8 mouse cellular contexts compared by ENCODE assay signal in genomic region chr11:86577231-86577630, GRCm38 (mm10). TPM values are rescaled to one million over a fixed set of nuclear protein-coding genes. Genes with fewer than 3 reads are reported as not detected.
A peak's percentile ranks its signal among the peaks of the same experiment; 100 is the strongest.
DNase-seq lines count a peak whose midpoint lies in the region; ATAC-seq and TF ChIP-seq lines count a peak whose summit lies in the region.

No protein-coding gene starts in this region.

- TF ChIP-seq POLR2A in MEL (IDR thresholded peaks at IDR 0.05; ENCODE audit: control insufficient read depth in 1 of 2, insufficient read depth in 1 of 2, low read depth in 1 of 2, low read length in 2 of 2, poor library complexity in 1 of 2) = peak in 1 of 2 experiments; percentile 43; a peak in 1 of 4 replicates

- WGBS in heart, embryonic 11.5 days (ENCODE audit: insufficient replicate concordance) = 43% methylated on average over 4 of the region's 4 CpGs
- WGBS in limb, embryonic 10.5 days = 72% methylated on average over 4 of the region's 4 CpGs

- no peak for TF ChIP-seq EP300 in MEL (IDR thresholded peaks at IDR 0.05; ENCODE audit: low read depth in 1 of 2, low read length in 2 of 2)

- no peak overlapping the region for H3K4me2 ChIP-seq in heart, embryonic 11.5 days

- H3K27me3 ChIP-seq in MEL (ENCODE audit: control insufficient read depth in 1 of 2, insufficient read depth in 2 of 2, low read length in 2 of 2) = no peaks in the 10 kb centered on the region
- H3K27me3 ChIP-seq in heart, embryonic 11.5 days (ENCODE audit: control insufficient read depth, insufficient read depth, low read length) = no peaks in the 10 kb centered on the region
- no peaks in the 10 kb centered on the region for H3K27me3 ChIP-seq in limb, embryonic 10.5 days (ENCODE audit: low read depth, poor library complexity, severe bottlenecking)

- H3K4me1 ChIP-seq in MEL (ENCODE audit: control insufficient read depth in 1 of 2, insufficient read depth in 2 of 2, low read length in 2 of 2) = peaks cover 5 to 27% of the 10 kb centered on the region in 2 experiments
- peaks cover 32% of the 10 kb centered on the region for H3K4me1 ChIP-seq in heart, embryonic 11.5 days (ENCODE audit: control insufficient read depth, insufficient read depth, low read length)
- H3K4me1 ChIP-seq in limb, embryonic 10.5 days = peaks cover 32% of the 10 kb centered on the region

- H3K79me2 ChIP-seq in MEL (ENCODE audit: control insufficient read depth, insufficient read depth, low read length, poor library complexity) = no peaks in the 10 kb centered on the region; the same call in 1 of the 2 replicates

- H3K9ac ChIP-seq in MEL (ENCODE audit: control insufficient read depth, low read depth, low read length, poor library complexity, severe bottlenecking) = peak overlapping the region; percentile 32
- H3K9ac ChIP-seq in heart, embryonic 11.5 days (ENCODE audit: low read depth, low read length) = no peak overlapping the region

- 0 out of 2 replicates have a peak overlapping the region, but pooled peaks have one; percentile 19 for H3K27ac ChIP-seq in MEL (ENCODE audit: control insufficient read depth, low read depth, low read length)
- H3K27ac ChIP-seq in heart, embryonic 11.5 days (ENCODE audit: low read depth, low read length) = peak overlapping the region; percentile 46; the same call in 1 of the 2 replicates
- H3K27ac ChIP-seq in limb, embryonic 10.5 days = peak overlapping the region; percentile 19; the same call in 1 of the 2 replicates

- no peak overlapping the region for H3K4me3 ChIP-seq in MEL (ENCODE audit: control insufficient read depth in 1 of 2, insufficient read depth in 1 of 2, low read depth in 2 of 2, low read length in 2 of 2)
- no peak overlapping the region for H3K4me3 ChIP-seq in heart, embryonic 11.5 days (ENCODE audit: low read depth, low read length)
- no peak overlapping the region for H3K4me3 ChIP-seq in limb, embryonic 10.5 days

- no peak for TF ChIP-seq RAD21 in MEL (IDR thresholded peaks at IDR 0.05; ENCODE audit: low read depth, low read length)

- TF ChIP-seq CTCF in MEL (IDR thresholded peaks at IDR 0.05 in 2 of 3, conservative IDR thresholded peaks at IDR 0.05 in 1 of 3; ENCODE audit: control insufficient read depth in 1 of 3, insufficient read depth in 1 of 3, low read depth in 2 of 3, low read length in 3 of 3, poor library complexity in 1 of 3, severe bottlenecking in 1 of 3) = no peak

- peak; percentile 96 for DNase-seq in 416B (ENCODE audit: low read depth)
- peak; percentile 68 for DNase-seq in MEL (ENCODE audit: low read depth, low spot score)
- DNase-seq in limb, embryonic 10.5 days (ENCODE audit: low spot score) = no peak
- peak; percentile 62 for DNase-seq in naive thymus-derived CD4-positive, alpha-beta T cell, adult 2 months (ENCODE audit: low read depth)
- DNase-seq in c-Kit-positive CD71-positive TER-119-positive erythroid progenitor cells, embryonic 14.5 days (ENCODE audit: low spot score) = no peak
- no peak for DNase-seq in gastrocnemius, postnatal 4 days (ENCODE audit: low spot score in 2 of 2)
- no peak for DNase-seq in cerebellum, postnatal 25 days

- peaks cover 0 to 18% of the 10 kb centered on the region in 2 experiments; a peak in 2 of 4 replicates for H3K36me3 ChIP-seq in MEL (ENCODE audit: control insufficient read depth in 1 of 2, insufficient read depth in 2 of 2, low read length in 2 of 2)
- no peaks in the 10 kb centered on the region for H3K36me3 ChIP-seq in heart, embryonic 11.5 days (ENCODE audit: control insufficient read depth, insufficient read depth, low read length)
- peaks cover 4% of the 10 kb centered on the region; the same call in 1 of the 2 replicates for H3K36me3 ChIP-seq in limb, embryonic 10.5 days

- H3K9me3 ChIP-seq in MEL (replicated peaks; ENCODE audit: insufficient read depth, low read length) = no peaks in the 10 kb centered on the region
- H3K9me3 ChIP-seq in heart, embryonic 11.5 days (replicated peaks; ENCODE audit: control insufficient read depth, low read length) = no peaks in the 10 kb centered on the region
- H3K9me3 ChIP-seq in limb, embryonic 10.5 days (replicated peaks) = no peaks in the 10 kb centered on the region

- no peak; the same call in 1 of the 2 replicates for ATAC-seq in heart, embryonic 11.5 days (replicated peaks; ENCODE audit: insufficient number of reproducible peaks, low FRiP score, low TSS enrichment)

TF ChIP-seq in MEL, 35 proteins besides CTCF, POLR2A, EP300 and RAD21:
- TF ChIP-seq MXI1 (IDR thresholded peaks at IDR 0.05; ENCODE audit: low read depth, low read length) = no peak
- TF ChIP-seq HCFC1 (IDR thresholded peaks at IDR 0.05; ENCODE audit: low read depth, low read length) = 0 out of 2 replicates have a peak, but pooled peaks have one; percentile 14
- peak; percentile 75 for TF ChIP-seq ELF1 (IDR thresholded peaks at IDR 0.05; ENCODE audit: low read depth, low read length)
- TF ChIP-seq NRF1 (IDR thresholded peaks at IDR 0.05; ENCODE audit: insufficient read depth, low read depth, low read length, poor library complexity, severe bottlenecking) = no peak
- peak; percentile 25; the same call in 1 of the 2 replicates for TF ChIP-seq SMC3 (IDR thresholded peaks at IDR 0.05; ENCODE audit: low read depth, low read length)
TF ChIP-seq in MEL: peak in this region for 3.

RNA-seq across cellular contexts. Expression of gene Tubd1, which starts 32.4 kb away (rescaled TPM):
- 21.5 and 23.4 TPM in 2 replicates for total RNA-seq in MEL (2012; rRNA removed)
- 10 to 100 TPM in 1 of 2 experiments, not detected in 1; 14.4 TPM for polyA plus RNA-seq in MEL (2012; ENCODE audit: insufficient read depth in 1 of 2, insufficient read length in 2 of 2, low read depth in 1 of 2, low replicate concordance in 2 of 2, missing spikeins in 1 of 2)
- polyA plus RNA-seq in heart, embryonic 11.5 days (2014; fragmentation: Nextera tagmentation; extraction: Ambion mirVana) = 10.6 and 12.2 TPM in 2 replicates
- 9.8 and 10.8 TPM in 2 replicates for polyA plus RNA-seq in limb, embryonic 10.5 days (2016; fragmentation: Nextera tagmentation; extraction: Ambion mirVana)
- 1 to 10 TPM; 5.0 to 5.2 TPM for total RNA-seq in gastrocnemius, postnatal 4 days (2021)

RNA-seq across cellular contexts. Expression of gene Rps6kb1, which starts 32.6 kb away (rescaled TPM):
- total RNA-seq in MEL (2012; rRNA removed) = 39.3 and 39.8 TPM in 2 replicates
- 10 to 100 TPM; 49.4 to 73.6 TPM for polyA plus RNA-seq in MEL (2012; ENCODE audit: insufficient read depth in 1 of 2, insufficient read length in 2 of 2, low read depth in 1 of 2, low replicate concordance in 2 of 2, missing spikeins in 1 of 2)
- 43.4 and 50.0 TPM in 2 replicates for polyA plus RNA-seq in heart, embryonic 11.5 days (2014; fragmentation: Nextera tagmentation; extraction: Ambion mirVana)
- 47.3 and 64.3 TPM in 2 replicates for polyA plus RNA-seq in limb, embryonic 10.5 days (2016; fragmentation: Nextera tagmentation; extraction: Ambion mirVana)
- 10 to 100 TPM; 50.5 to 56.8 TPM for total RNA-seq in gastrocnemius, postnatal 4 days (2021)

Comparison
In these comparisons a context has a peak if more than half of its experiments do, and no peak if none do; other contexts are left out.
1. DNase-seq: peak in 416B (single experiment), MEL (single experiment) and naive thymus-derived CD4-positive, alpha-beta T cell, adult 2 months (single experiment); none in limb, embryonic 10.5 days (single experiment), c-Kit-positive CD71-positive TER-119-positive erythroid progenitor cells, embryonic 14.5 days (single experiment), gastrocnemius, postnatal 4 days (0 of 2) and cerebellum, postnatal 25 days (0 of 2).
2. Peak in every context shown above with its lines, with median percentiles within 50 percentile points of each other: H3K27ac ChIP-seq.